Mouse (Mus musculus) embryonic facial prominence, embryonic 11.5 days (tissue): Measurements from ENCODE around the gene Pitx1. TPM values are rescaled to one million over a fixed set of nuclear protein-coding genes. Genes with fewer than 3 reads are reported as not detected.

Source experiments
- ATAC-seq: fragments of 200-750 bp; cut with Nextera tagmentation; replicated peaks from 2 replicates; pipeline ENCODE4 v1.8.0; 2017; ENCODE audit warnings: low read depth; ENCODE audit not compliant: insufficient number of reproducible peaks, low FRiP score, low TSS enrichment
- DNase-seq: peaks from one replicate; pipeline ENCODE4 v3.0.0-alpha.2; 2015; ENCODE audit warnings: low spot score
- H3K27ac ChIP-seq: fragments of 300-500 bp; sonication (generic); replicated peaks from 2 replicates; pipeline ENCODE4 v1.5.1; 2014; ENCODE audit warnings: mild to moderate bottlenecking, low read depth, low read length, control low read depth
- H3K27me3 ChIP-seq: fragments of 300-500 bp; sonication (generic); 2 replicates; pipeline ENCODE4 v1.6.1; 2014; ENCODE audit warnings: mild to moderate bottlenecking, low read length, moderate library complexity, mixed read lengths; ENCODE audit not compliant: control insufficient read depth, insufficient read depth
- H3K36me3 ChIP-seq: fragments of 300-500 bp; sonication (generic); replicated peaks from 2 replicates; pipeline ENCODE4 v1.6.1; 2014; ENCODE audit warnings: low read depth, mild to moderate bottlenecking, low read length, moderate library complexity, mixed read lengths; ENCODE audit not compliant: control insufficient read depth, insufficient read depth
- H3K4me1 ChIP-seq: fragments of 300-500 bp; sonication (generic); 2 replicates; pipeline ENCODE4 v1.6.1; 2014; ENCODE audit warnings: low read length, mixed read lengths; ENCODE audit not compliant: control insufficient read depth, insufficient read depth
- H3K4me2 ChIP-seq: fragments of 300-500 bp; sonication (generic); 2 replicates; pipeline ENCODE4 v1.6.1; 2014; ENCODE audit warnings: low read depth, mild to moderate bottlenecking, control low read depth, low read length, moderate library complexity
- H3K4me3 ChIP-seq: fragments of 300-500 bp; sonication (generic); 2 replicates; pipeline ENCODE4 v1.5.1; 2014; ENCODE audit warnings: low read depth, low read length, control low read depth
- H3K9ac ChIP-seq: fragments of 300-500 bp; sonication (generic); replicated peaks from 2 replicates; pipeline ENCODE4 v1.6.1; 2014; ENCODE audit warnings: mild to moderate bottlenecking, control low read depth, low read length
- H3K9me3 ChIP-seq: fragments of 300-500 bp; sonication (generic); replicated peaks from 2 replicates; pipeline ENCODE4 v1.6.1; 2016; ENCODE audit warnings: mild to moderate bottlenecking, low read length, inconsistent platforms, mixed read lengths; ENCODE audit not compliant: control insufficient read depth
- WGBS: fragments of 180-500 bp; shearing (Covaris S2); extraction: QIAGEN DNeasy Blood & Tissue Kit; methylation state at CpG from one replicate; pipeline ENCODE4 v1.1.7; 2014; 5-methylcytosine and 5-hydroxymethylcytosine counted together
- polyA plus RNA-seq: library from polyadenylated mRNA; unstranded; fragments of >200 nt; fragmentation: Nextera tagmentation; extraction: Ambion mirVana; gene quantifications from 2 replicates; pipeline ENCODE4 v1.2.1, GENCODE M21; 2014

The Pitx1 gene
- polyA plus RNA-seq, 1 experiment from 2014 or later, result 54.9 TPM

DNA sequence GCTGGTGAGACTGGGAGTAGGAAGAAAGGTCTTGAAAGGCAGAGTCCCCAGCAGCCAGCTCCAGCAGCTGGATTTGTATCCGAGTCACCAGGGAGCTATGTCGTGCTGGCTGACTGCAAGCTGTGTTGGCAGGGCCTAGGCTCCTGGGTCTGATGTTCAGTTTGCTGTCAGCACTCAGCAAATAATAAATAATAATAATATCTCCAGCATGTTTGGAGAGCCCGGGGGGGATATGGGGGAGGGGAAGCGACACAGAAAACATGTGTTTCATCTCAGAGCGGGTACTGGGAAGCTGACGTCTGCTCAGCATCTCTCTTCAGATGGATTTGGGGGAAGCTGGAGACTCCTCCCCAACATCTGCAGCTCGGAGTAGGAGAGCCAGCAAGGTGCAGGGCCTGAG, 19.8 kb upstream of the Pitx1 start:
- 43% methylated on average over 7 of the region's 7 CpGs for WGBS
- Histone ChIP-seq H3K4me1 (no peaks in the 10 kb centered on the region), H3K27me3 (no peaks in the 10 kb centered on the region; the same call in 1 of the 2 replicates), H3K36me3 (no peaks in the 10 kb centered on the region), H3K9ac (no peak overlapping the region), H3K9me3 (no peaks in the 10 kb centered on the region), H3K27ac (no peak overlapping the region), H3K4me2 (no peak overlapping the region), H3K4me3 (no peak overlapping the region)
- ATAC-seq, result no peak
- DNase-seq, result peak; percentile 35

- no peaks in the 10 kb centered on the region for H3K27me3 ChIP-seq
- no peaks in the 10 kb centered on the region for H3K9me3 ChIP-seq
- H3K4me3 ChIP-seq, result no peak overlapping the region
- H3K4me2 ChIP-seq, result no peak overlapping the region
- no peaks in the 10 kb centered on the region; the same call in 1 of the 2 replicates for H3K4me1 ChIP-seq
- no peak for ATAC-seq
- 70% methylated on average over 3 of the region's 3 CpGs for WGBS
- no peak overlapping the region for H3K9ac ChIP-seq
- H3K27ac ChIP-seq, result no peak overlapping the region
- H3K36me3 ChIP-seq, result no peaks in the 10 kb centered on the region
- no peak for DNase-seq
These were observed 16.2 kb upstream of the Pitx1 start for GRCm38 (mm10) chr13:55852205-55852604.

- no peaks in the 10 kb centered on the region; the same call in 1 of the 2 replicates for H3K4me1 ChIP-seq
- no peak overlapping the region for H3K4me3 ChIP-seq
- H3K4me2 ChIP-seq, result no peak overlapping the region
- DNase-seq (no peak), ATAC-seq (no peak)
- H3K27me3 ChIP-seq, result no peaks in the 10 kb centered on the region
- no peak overlapping the region for H3K9ac ChIP-seq
- 71% methylated on average over 5 of the region's 5 CpGs for WGBS
- H3K9me3 ChIP-seq, result no peaks in the 10 kb centered on the region
- H3K27ac ChIP-seq, result no peak overlapping the region
- no peaks in the 10 kb centered on the region for H3K36me3 ChIP-seq
These were observed 14.7 kb upstream of the Pitx1 start for GRCm38 (mm10) chr13:55850726-55851125.

DNA sequence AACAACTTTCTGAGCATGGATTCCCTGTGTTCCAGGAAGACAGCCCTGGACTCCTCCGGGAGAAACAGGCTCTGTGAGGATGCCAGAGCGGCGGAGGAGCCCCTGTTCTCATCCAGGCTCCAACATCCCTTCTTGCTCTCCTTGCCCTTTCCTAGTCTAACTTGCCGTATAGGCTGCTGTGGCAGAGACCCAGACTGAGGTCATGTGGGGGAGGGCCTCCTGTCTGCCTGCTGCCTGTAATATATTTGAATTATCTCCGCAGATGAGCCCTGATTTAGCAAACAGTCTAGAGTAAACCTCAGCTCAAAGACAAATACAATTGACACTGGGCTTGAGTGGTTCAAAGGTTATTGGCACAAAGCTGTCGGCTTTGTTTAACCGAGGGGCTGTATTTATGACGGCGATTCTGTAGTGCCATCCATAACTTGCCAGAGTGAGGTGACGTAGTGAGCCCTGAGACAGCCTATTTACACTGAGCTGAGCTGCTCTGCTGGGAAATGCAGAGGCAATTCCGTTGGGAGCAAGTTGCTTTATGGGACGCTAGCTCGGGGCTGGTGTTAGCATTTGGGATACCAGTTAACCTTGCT, 12.7 kb upstream of the Pitx1 start:
- H3K4me3 ChIP-seq, result no peak overlapping the region
- no peaks in the 10 kb centered on the region; the same call in 1 of the 2 replicates for H3K4me1 ChIP-seq
- no peak overlapping the region for H3K9ac ChIP-seq
- ATAC-seq, result no peak
- no peak for DNase-seq
- no peaks in the 10 kb centered on the region for H3K36me3 ChIP-seq
- no peak overlapping the region for H3K27ac ChIP-seq
- H3K27me3 ChIP-seq, result no peaks in the 10 kb centered on the region
- H3K4me2 ChIP-seq, result no peak overlapping the region; the same call in 1 of the 2 replicates
- H3K9me3 ChIP-seq, result no peaks in the 10 kb centered on the region; the same call in 1 of the 2 replicates
- WGBS, result 65% methylated on average over 13 of the region's 13 CpGs

- H3K27ac ChIP-seq, result no peak overlapping the region
- WGBS, result 52% methylated on average over 10 of the region's 10 CpGs
- no peaks in the 10 kb centered on the region for H3K36me3 ChIP-seq
- no peaks in the 10 kb centered on the region; the same call in 1 of the 2 replicates for H3K4me1 ChIP-seq
- no peak overlapping the region for H3K4me2 ChIP-seq
- H3K9ac ChIP-seq, result no peak overlapping the region
- no peak for ATAC-seq
- no peak overlapping the region for H3K4me3 ChIP-seq
- H3K27me3 ChIP-seq, result no peaks in the 10 kb centered on the region
- no peaks in the 10 kb centered on the region; the same call in 1 of the 2 replicates for H3K9me3 ChIP-seq
- no peak for DNase-seq
These were observed 11.8 kb upstream of the Pitx1 start for GRCm38 (mm10) chr13:55847805-55848204.

DNA sequence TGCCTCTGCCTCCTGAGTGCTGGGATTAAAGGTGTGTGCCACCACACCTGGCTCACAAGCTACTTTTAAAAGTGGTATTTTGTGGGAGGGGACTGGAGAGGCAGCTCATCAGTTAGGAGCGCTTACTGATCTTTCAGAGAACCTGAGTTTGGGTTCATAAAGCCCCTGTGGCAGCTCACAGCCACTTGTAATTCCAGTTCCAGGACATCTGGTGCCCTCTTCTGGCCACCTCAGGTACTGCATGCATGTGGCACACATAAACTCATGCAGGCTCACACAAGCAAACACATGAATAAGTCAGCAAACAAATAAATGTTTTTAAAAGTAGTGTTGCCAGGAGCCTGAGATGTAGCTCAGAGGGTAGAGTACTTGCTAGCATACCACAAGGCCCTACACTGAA, 7.7 kb upstream of the Pitx1 start:
- Histone ChIP-seq H3K27me3 (peaks cover 9% of the 10 kb centered on the region), H3K4me3 (no peak overlapping the region), H3K27ac (no peak overlapping the region), H3K9ac (no peak overlapping the region), H3K4me1 (no peaks in the 10 kb centered on the region; the same call in 1 of the 2 replicates), H3K4me2 (no peak overlapping the region), H3K36me3 (no peaks in the 10 kb centered on the region), H3K9me3 (no peaks in the 10 kb centered on the region; the same call in 1 of the 2 replicates)
- DNase-seq, result no peak
- 96% methylated on average over 1 of the region's 1 CpGs for WGBS
- no peak for ATAC-seq

- Histone ChIP-seq H3K4me3 (no peak overlapping the region), H3K4me2 (no peak overlapping the region), H3K9ac (no peak overlapping the region), H3K27me3 (peaks cover 36% of the 10 kb centered on the region), H3K27ac (no peak overlapping the region), H3K4me1 (no peaks in the 10 kb centered on the region; the same call in 1 of the 2 replicates), H3K36me3 (no peaks in the 10 kb centered on the region), H3K9me3 (no peaks in the 10 kb centered on the region; the same call in 1 of the 2 replicates)
- ATAC-seq (no peak), DNase-seq (no peak)
- 25% methylated on average over 14 of the region's 14 CpGs for WGBS
These were observed 4.2 kb upstream of the Pitx1 start for GRCm38 (mm10) chr13:55840223-55840622.
